In the genomic region with DNA sequence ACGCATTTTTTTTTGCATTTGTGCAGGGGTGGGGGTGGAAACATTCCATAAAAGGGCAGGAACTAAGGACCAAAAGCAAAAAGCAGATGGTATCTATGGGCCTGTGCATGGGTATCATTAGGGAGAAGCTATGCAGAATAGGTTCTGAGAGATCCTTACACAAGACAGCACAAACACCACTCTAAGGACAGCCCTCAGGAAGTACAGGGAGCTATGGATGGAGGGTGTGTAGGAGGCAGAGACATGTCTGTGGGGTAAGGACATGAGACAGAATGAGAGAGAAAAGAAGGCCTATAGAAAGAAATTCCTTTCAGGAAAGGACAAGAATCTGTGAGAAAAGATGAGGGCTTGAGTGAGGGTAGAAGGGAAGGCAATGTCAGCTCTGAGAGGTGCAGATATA, we compare ENCODE assay signal across 20 mouse cellular contexts. TPM values are rescaled to one million over a fixed set of nuclear protein-coding genes. Genes with fewer than 3 reads are reported as not detected.
"Had no signal": no experiment of that assay in that cellular context is flagged by ENCODE, and none has a peak within 500 bp of the region (broad histone marks: within the 10 kb centered on the region; RNA-seq: fewer than 3 reads in every experiment).

No protein-coding gene starts in this region.

- H3K4me3 ChIP-seq: neural tube, embryonic 13.5 days; neural tube, embryonic 15.5 days; stomach, embryonic 15.5 days had no signal

- H3K27me3 ChIP-seq: neural tube, embryonic 13.5 days; neural tube, embryonic 15.5 days; stomach, embryonic 15.5 days had no signal

- H3K9me3 ChIP-seq: neural tube, embryonic 13.5 days; neural tube, embryonic 15.5 days; stomach, embryonic 15.5 days had no signal

- DNase-seq: retina, postnatal 1 day; right cerebral cortex, adult 18-20 months; right cerebral cortex, postnatal 14 days; right cerebral cortex, postnatal 25 days; right cerebral cortex, postnatal 4 days; spleen, adult 18-20 months; thymus, adult 18-20 months; thymus, adult 2 months; thymus, postnatal 14 days; thymus, postnatal 25 days; thymus, postnatal 36 days; thymus, postnatal 4 days had no signal

- H3K9ac ChIP-seq: neural tube, embryonic 13.5 days; neural tube, embryonic 15.5 days; stomach, embryonic 15.5 days had no signal

- H3K4me2 ChIP-seq: neural tube, embryonic 13.5 days; neural tube, embryonic 15.5 days; stomach, embryonic 15.5 days had no signal

- H3K36me3 ChIP-seq: neural tube, embryonic 13.5 days; neural tube, embryonic 15.5 days; stomach, embryonic 15.5 days had no signal

- H3K27ac ChIP-seq: neural tube, embryonic 13.5 days; neural tube, embryonic 15.5 days; stomach, embryonic 15.5 days; stomach, postnatal 0 days had no signal

- H3K4me1 ChIP-seq: neural tube, embryonic 13.5 days; neural tube, embryonic 15.5 days; stomach, embryonic 15.5 days had no signal

RNA-seq across cellular contexts. Expression of a gene that starts 47.2 kb away (rescaled TPM):
- polyA plus RNA-seq: neural tube, embryonic 13.5 days; spleen, adult 2 months; stomach, embryonic 14.5 days; stomach, embryonic 15.5 days; stomach, embryonic 16.5 days; stomach, postnatal 0 days; thymus, postnatal 0 days had no signal
